Mouse (Mus musculus): Measurements from ENCODE around the gene Dph1. TPM values are rescaled to one million over a fixed set of nuclear protein-coding genes. Genes with fewer than 3 reads are reported as not detected.

Dph1 gene
- polyA plus RNA-seq, 1 experiment from 2014 or later = 24.9 TPM

GRCm38 (mm10) chr11:75169405-75170080, 21.5 kb downstream of the Dph1 start, which contains the start of gene Hic1:
Gene Hic1 (minus strand): TSS chr11:75169519.
- ATAC-seq (ENCODE audit: low FRiP score, low read depth) = no peak
- peaks cover 29% of the 10 kb centered on the region for H3K36me3 ChIP-seq
- peak within 1 kb of the TSS; percentile 92 for H3K27ac ChIP-seq
- peak within 1 kb of the TSS; percentile 90 for H3K9ac ChIP-seq
- no peaks in the 10 kb centered on the region for H3K9me3 ChIP-seq
- peaks cover 83% of the 10 kb centered on the region for H3K4me1 ChIP-seq
- H3K27me3 ChIP-seq = peaks cover 96% of the 10 kb centered on the region
- peak within 1 kb of the TSS; percentile 75 for H3K4me3 ChIP-seq
- WGBS = 4% methylated on average over 23 of the region's 23 CpGs
- peak within 1 kb of the TSS; percentile 87 for H3K4me2 ChIP-seq (replicated peaks)

GRCm38 (mm10) chr11:75168590-75169361, 22.3 kb downstream of the Dph1 start:
- H3K9me3 ChIP-seq = no peaks in the 10 kb centered on the region
- H3K27ac ChIP-seq = peak overlapping the region; percentile 92
- peak; percentile 43 for ATAC-seq (ENCODE audit: low FRiP score, low read depth)
- peak overlapping the region; percentile 75 for H3K4me3 ChIP-seq
- peak overlapping the region; percentile 87 for H3K4me2 ChIP-seq (replicated peaks)
- peak overlapping the region; percentile 90 for H3K9ac ChIP-seq
- under 1% methylated on average over 72 of the region's 83 CpGs for WGBS
- peaks cover 37% of the 10 kb centered on the region for H3K36me3 ChIP-seq
- peaks cover 99% of the 10 kb centered on the region for H3K27me3 ChIP-seq
- H3K4me1 ChIP-seq = peaks cover 86% of the 10 kb centered on the region

DNA sequence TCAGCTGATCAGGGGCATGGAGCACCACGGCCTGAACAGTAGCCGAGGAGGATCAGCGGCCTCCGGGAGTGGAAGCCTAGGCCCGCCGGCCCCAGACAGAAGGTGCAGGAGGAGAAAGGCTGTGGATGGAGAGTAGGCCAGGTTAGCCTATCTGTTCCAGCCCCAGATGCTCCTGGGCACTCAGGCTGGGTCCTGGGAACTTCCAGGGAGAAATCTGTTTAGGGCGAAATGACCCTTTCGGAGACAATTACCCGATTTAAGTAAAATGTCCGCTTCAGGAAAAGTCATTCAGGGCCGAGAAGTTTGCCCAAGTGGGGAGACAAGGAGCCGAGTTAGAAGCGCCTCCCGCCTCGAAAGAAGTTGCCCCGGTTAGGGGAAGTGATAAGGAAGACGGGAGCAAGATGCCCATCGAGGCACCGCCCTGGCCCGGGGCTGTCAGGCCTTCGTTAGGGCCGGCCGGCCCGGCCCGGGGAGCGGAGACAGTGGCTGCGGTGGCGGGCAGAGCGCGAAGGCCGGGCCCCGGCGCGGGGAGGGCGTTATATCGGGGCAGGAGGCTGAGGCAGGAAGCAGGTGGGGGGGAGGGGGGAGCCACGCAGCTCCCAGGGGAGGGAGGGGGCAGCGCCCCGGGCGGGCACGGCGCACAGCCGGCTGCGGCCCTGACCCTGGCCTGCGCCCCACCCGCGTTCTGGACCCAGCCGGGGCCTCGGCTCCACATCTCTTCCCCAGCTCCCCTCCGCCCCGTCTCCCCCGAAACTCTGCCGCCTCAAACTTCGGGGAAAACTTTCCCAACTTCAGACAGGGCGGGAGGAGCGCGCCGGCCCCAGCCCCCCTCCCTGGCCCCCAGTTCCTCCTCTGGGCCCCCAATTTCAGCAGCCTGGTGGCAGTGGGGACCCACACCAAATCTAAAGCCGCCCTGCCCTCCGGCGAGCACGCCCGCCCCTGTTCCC, 23.1 kb downstream of the Dph1 start:
- peaks cover 46% of the 10 kb centered on the region for H3K36me3 ChIP-seq
- peaks cover 89% of the 10 kb centered on the region for H3K4me1 ChIP-seq
- H3K9me3 ChIP-seq = no peaks in the 10 kb centered on the region
- no peak for ATAC-seq (ENCODE audit: low FRiP score, low read depth)
- peak overlapping the region; percentile 92 for H3K27ac ChIP-seq
- H3K9ac ChIP-seq = peak overlapping the region; percentile 90
- peak overlapping the region; percentile 75 for H3K4me3 ChIP-seq
- H3K27me3 ChIP-seq = peaks cover 99% of the 10 kb centered on the region
- peak overlapping the region; percentile 87 for H3K4me2 ChIP-seq (replicated peaks)
- 5% methylated on average over 53 of the region's 63 CpGs for WGBS

DNA sequence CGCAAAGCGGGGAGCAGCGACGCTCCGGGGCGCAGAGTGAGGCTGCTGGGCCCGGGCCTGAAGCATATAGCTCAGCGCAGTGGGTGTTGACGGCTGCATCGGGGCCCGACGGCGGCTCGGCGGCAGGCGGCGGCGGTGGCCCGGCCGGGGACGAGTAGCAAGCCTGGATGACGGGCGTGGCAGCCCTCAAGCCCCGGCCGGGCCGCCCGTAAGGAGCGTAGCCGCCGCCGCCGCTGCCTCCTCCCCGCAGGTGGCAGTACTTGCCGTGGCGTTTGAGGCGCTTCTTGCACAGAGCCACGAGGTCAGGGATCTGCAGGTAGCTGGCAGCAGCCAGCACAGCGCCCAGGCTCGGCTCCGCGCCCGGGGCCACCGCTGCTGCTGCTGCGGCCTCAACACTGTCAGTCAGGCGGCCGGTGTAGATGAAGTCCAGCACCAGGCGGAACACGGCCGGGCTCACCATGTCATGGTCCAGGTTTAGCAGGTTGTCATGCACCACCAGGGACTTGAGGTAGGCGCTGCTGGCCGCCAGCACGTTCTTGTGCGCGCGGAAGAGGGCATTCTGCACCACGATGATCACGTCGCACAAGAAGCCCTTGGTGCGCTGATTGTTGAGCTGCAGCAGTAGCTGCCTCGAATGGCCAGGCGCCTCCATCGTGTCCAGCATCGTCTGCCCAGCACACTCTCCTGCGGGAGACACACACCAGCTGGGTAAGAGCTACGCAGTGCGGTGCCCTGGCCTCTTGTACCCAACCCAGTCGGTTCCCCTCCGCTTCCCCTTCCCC, 24.0 kb downstream of the Dph1 start:
- peak overlapping the region; percentile 92 for H3K27ac ChIP-seq
- peaks cover 54% of the 10 kb centered on the region for H3K36me3 ChIP-seq
- peaks cover 94% of the 10 kb centered on the region for H3K27me3 ChIP-seq
- peak overlapping the region; percentile 87 for H3K4me2 ChIP-seq (replicated peaks)
- peaks cover 89% of the 10 kb centered on the region for H3K4me1 ChIP-seq
- peak overlapping the region; percentile 75 for H3K4me3 ChIP-seq
- H3K9me3 ChIP-seq = no peaks in the 10 kb centered on the region
- no peak for ATAC-seq (ENCODE audit: low FRiP score, low read depth)
- WGBS = 3% methylated on average over 67 of the region's 68 CpGs
- H3K9ac ChIP-seq = peak overlapping the region; percentile 90

- ATAC-seq (ENCODE audit: low FRiP score, low read depth) = no peak
- 6% methylated on average over 55 of the region's 55 CpGs for WGBS
- H3K9ac ChIP-seq = peak overlapping the region; percentile 90
- peaks cover 89% of the 10 kb centered on the region for H3K4me1 ChIP-seq
- peak overlapping the region; percentile 75 for H3K4me3 ChIP-seq
- H3K9me3 ChIP-seq = no peaks in the 10 kb centered on the region
- H3K27ac ChIP-seq = peak overlapping the region; percentile 92
- peak overlapping the region; percentile 87 for H3K4me2 ChIP-seq (replicated peaks)
- peaks cover 62% of the 10 kb centered on the region for H3K36me3 ChIP-seq
- peaks cover 86% of the 10 kb centered on the region for H3K27me3 ChIP-seq
Observed at GRCm38 (mm10) chr11:75166193-75166842, 24.7 kb downstream of the Dph1 start.

DNA sequence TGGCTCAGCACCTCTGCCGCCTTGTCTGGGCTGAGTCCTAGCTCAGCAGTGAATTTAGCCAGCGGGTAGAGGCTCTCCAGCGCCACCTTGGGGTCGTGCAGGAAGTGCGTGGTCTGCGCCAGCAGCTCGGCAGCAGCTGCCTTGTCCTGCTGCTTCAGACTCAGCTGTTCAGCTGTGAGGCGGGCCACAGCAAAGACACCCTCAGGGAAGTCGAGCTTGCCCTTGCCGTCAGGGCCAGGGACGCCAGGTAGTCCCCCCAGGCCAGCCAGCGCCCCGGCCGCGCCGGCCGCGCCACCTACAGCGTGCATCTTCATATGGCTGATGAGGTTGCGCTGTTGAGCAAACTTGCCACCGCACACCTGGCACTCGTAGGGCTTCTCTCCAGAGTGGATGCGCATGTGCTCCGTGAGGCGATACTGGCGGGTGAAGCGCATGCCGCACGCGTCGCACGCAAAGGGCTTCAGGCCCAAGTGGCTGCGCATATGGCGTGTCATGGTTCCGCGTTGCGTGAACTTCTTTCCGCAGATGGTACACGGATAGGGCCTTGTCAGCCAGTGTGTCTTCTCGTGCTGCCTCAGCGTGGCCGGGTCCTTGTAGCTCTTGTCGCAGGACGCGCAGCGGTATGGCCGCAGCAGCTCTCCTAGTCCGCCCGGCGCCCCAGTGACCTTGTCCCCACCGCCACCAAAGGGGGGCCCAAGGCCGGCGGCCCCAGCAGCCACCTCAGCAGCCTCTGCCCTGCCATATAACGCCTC, 25.4 kb downstream of the Dph1 start:
- peak overlapping the region; percentile 75 for H3K4me3 ChIP-seq
- peaks cover 87% of the 10 kb centered on the region for H3K4me1 ChIP-seq
- ATAC-seq (ENCODE audit: low FRiP score, low read depth) = no peak
- H3K27me3 ChIP-seq = peaks cover 79% of the 10 kb centered on the region
- no peaks in the 10 kb centered on the region for H3K9me3 ChIP-seq
- peak overlapping the region; percentile 92 for H3K27ac ChIP-seq
- peak overlapping the region; percentile 90 for H3K9ac ChIP-seq
- H3K4me2 ChIP-seq (replicated peaks) = peak overlapping the region; percentile 87
- H3K36me3 ChIP-seq = peaks cover 69% of the 10 kb centered on the region
- 5% methylated on average over 54 of the region's 54 CpGs for WGBS

GRCm38 (mm10) chr11:75164750-75165149, 26.3 kb downstream of the Dph1 start:
- Histone ChIP-seq H3K4me2 (replicated peaks) (peak overlapping the region; percentile 87), H3K4me3 (peak overlapping the region; percentile 75), H3K27me3 (peaks cover 71% of the 10 kb centered on the region), H3K36me3 (peaks cover 77% of the 10 kb centered on the region), H3K9me3 (no peaks in the 10 kb centered on the region), H3K9ac (peak overlapping the region; percentile 90), H3K27ac (peak overlapping the region; percentile 92), H3K4me1 (peaks cover 78% of the 10 kb centered on the region)
- WGBS = 23% methylated on average over 15 of the region's 15 CpGs
- no peak for ATAC-seq (ENCODE audit: low FRiP score, low read depth)

DNA sequence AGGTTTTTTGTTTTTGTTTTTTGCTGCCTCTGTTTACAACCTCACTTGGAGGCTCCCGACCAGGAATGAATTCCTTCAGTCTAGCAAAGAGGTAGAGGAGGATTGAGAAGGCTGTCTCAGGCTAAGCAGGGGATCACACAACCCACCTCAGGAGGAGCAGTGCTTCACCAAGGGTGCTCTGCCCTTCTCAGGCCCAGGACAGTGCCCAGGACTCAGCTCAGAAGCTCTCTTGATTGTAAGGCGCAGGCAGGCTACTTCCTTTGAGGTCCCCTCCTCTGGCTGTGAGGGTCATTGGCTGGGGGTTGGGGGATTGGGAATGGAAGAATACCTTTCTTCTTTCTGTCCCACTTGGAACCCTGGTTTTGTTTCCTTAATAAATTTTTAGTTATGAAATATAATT, 27.0 kb downstream of the Dph1 start:
- WGBS = 60% methylated on average over 2 of the region's 2 CpGs
- H3K4me3 ChIP-seq = peak overlapping the region; percentile 75
- peak overlapping the region; percentile 90; the same call in 1 of the 2 replicates for H3K9ac ChIP-seq
- H3K4me2 ChIP-seq (replicated peaks) = peak overlapping the region; percentile 87
- H3K4me1 ChIP-seq = peaks cover 72% of the 10 kb centered on the region
- peak overlapping the region; percentile 92 for H3K27ac ChIP-seq
- no peaks in the 10 kb centered on the region for H3K9me3 ChIP-seq
- no peak for ATAC-seq (ENCODE audit: low FRiP score, low read depth)
- H3K36me3 ChIP-seq = peaks cover 84% of the 10 kb centered on the region
- peaks cover 64% of the 10 kb centered on the region for H3K27me3 ChIP-seq

DNA sequence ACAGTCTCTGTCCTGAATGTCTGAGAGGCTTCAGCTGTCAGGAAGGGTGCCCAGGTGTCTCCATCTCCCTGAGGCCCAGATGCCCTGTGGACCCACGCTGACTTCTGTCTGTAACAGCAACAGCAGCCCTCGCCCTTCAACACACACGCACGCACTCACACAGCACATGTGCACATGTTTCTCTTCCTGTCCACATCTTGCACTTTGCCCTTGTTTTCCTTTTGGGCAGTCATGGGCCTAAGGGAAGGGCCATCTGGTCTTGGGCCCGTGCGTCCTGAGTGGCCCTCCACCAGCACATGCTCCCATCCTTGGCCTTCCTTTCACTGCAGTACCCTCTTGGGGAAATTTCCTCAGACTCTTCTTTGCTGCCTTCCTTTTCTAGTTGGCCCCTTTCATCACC, 27.7 kb downstream of the Dph1 start:
- peak overlapping the region; percentile 48; the same call in 1 of the 2 replicates for H3K27ac ChIP-seq

GRCm38 (mm10) chr11:75162591-75163080, 28.4 kb downstream of the Dph1 start:
- H3K9me3 ChIP-seq = no peaks in the 10 kb centered on the region
- peaks cover 94% of the 10 kb centered on the region for H3K36me3 ChIP-seq
- H3K27ac ChIP-seq = peak overlapping the region; percentile 48; the same call in 1 of the 2 replicates
- ATAC-seq (ENCODE audit: low FRiP score, low read depth) = no peak
- peak overlapping the region; percentile 90 for H3K9ac ChIP-seq
- peaks cover 69% of the 10 kb centered on the region for H3K4me1 ChIP-seq
- no peak overlapping the region; the same call in 1 of the 2 replicates for H3K4me3 ChIP-seq
- H3K4me2 ChIP-seq (replicated peaks) = peak overlapping the region; percentile 87
- 85% methylated on average over 12 of the region's 12 CpGs for WGBS
- peaks cover 51% of the 10 kb centered on the region for H3K27me3 ChIP-seq

More for the DNA sequence above, 27.7 kb downstream of the Dph1 start:
- no peak for ATAC-seq (ENCODE audit: low FRiP score, low read depth)
- Histone ChIP-seq H3K4me1 (peaks cover 67% of the 10 kb centered on the region), H3K9me3 (no peaks in the 10 kb centered on the region), H3K4me2 (replicated peaks) (peak overlapping the region; percentile 87), H3K9ac (peak overlapping the region; percentile 90), H3K36me3 (peaks cover 91% of the 10 kb centered on the region), H3K4me3 (peak overlapping the region; percentile 75), H3K27me3 (peaks cover 58% of the 10 kb centered on the region)
- 89% methylated on average over 6 of the region's 6 CpGs for WGBS

All from limb, embryonic 13.5 days (tissue).